Mouse (Mus musculus) small intestine, adult 2 months (tissue): Measurements from ENCODE around the gene Npm1.

Experiments
- CTCF ChIP-seq: fragments of 200-500 bp; IDR thresholded peaks from 2 replicates; pipeline ENCODE4 v1.5.1; 2012; ENCODE audit warnings: low read depth, mild to moderate bottlenecking, control low read depth, inconsistent platforms, low read length, moderate library complexity, mixed read lengths; ENCODE audit not compliant: insufficient replicate concordance, insufficient read length; ENCODE audit errors: extremely low read depth
- POLR2A ChIP-seq: fragments of 200-500 bp; IDR thresholded peaks from 2 replicates; pipeline ENCODE4 v1.6.1; 2012; ENCODE audit warnings: low read depth, mild to moderate bottlenecking, control low read depth, inconsistent platforms, low read length, moderate library complexity

GRCm38 (mm10) chr11:33176525-33177245 lies 13.7 kb upstream of the Npm1 start:
- TF ChIP-seq POLR2A (no peak), CTCF (peak; percentile 54; the same call in 1 of the 2 replicates)
